Mouse (Mus musculus) neural tube, embryonic 14.5 days (tissue): ENCODE data around the gene Ctsd. TPM values are rescaled to one million over a fixed set of nuclear protein-coding genes. Genes with fewer than 3 reads are reported as not detected.

Experiments used
- ATAC-seq: fragments of 200-750 bp; cut with Nextera tagmentation; 2 replicates; pipeline ENCODE4 v1.8.0; 2017; ENCODE audit warnings: low read depth, mild to moderate bottlenecking, moderate TSS enrichment, moderate library complexity
- H3K27ac ChIP-seq: fragments of 300-500 bp; sonication (generic); 2 replicates; pipeline ENCODE4 v1.5.1; 2014; ENCODE audit warnings: low read depth, mild to moderate bottlenecking, control low read depth, low read length, moderate library complexity, mixed read lengths
- H3K27me3 ChIP-seq: fragments of 300-500 bp; sonication (generic); 2 replicates; pipeline ENCODE4 v1.6.1; 2014; ENCODE audit warnings: low read length; ENCODE audit not compliant: control insufficient read depth, insufficient read depth
- H3K36me3 ChIP-seq: fragments of 300-500 bp; sonication (generic); 2 replicates; pipeline ENCODE4 v1.6.1; 2014; ENCODE audit warnings: low read length, mixed read lengths; ENCODE audit not compliant: control insufficient read depth, insufficient read depth
- H3K4me1 ChIP-seq: fragments of 300-500 bp; sonication (generic); 2 replicates; pipeline ENCODE4 v1.6.1; 2014; ENCODE audit warnings: low read length; ENCODE audit not compliant: control insufficient read depth, insufficient read depth
- H3K4me2 ChIP-seq: fragments of 300-500 bp; sonication (generic); 2 replicates; pipeline ENCODE4 v1.6.1; 2014; ENCODE audit warnings: mild to moderate bottlenecking, low read depth, low read length, control low read depth
- H3K4me3 ChIP-seq: fragments of 300-500 bp; sonication (generic); 2 replicates; pipeline ENCODE4 v1.5.1; 2014; ENCODE audit warnings: low read depth, low read length, control low read depth, mixed read lengths
- H3K9ac ChIP-seq: fragments of 300-500 bp; sonication (generic); replicated peaks from 2 replicates; pipeline ENCODE4 v1.6.1; 2014; ENCODE audit warnings: low read depth, mild to moderate bottlenecking, control low read depth, low read length, mixed read lengths
- H3K9me3 ChIP-seq: fragments of 300-500 bp; sonication (generic); 2 replicates; pipeline ENCODE4 v1.6.1; 2016; ENCODE audit warnings: low read length; ENCODE audit not compliant: control insufficient read depth
- WGBS: fragments of 180-500 bp; shearing (Covaris S2); extraction: QIAGEN DNeasy Blood & Tissue Kit; methylation state at CpG from one replicate; pipeline ENCODE4 v1.1.7; 2014; 5-methylcytosine and 5-hydroxymethylcytosine counted together
- polyA plus RNA-seq: library from polyadenylated mRNA; unstranded; fragments of >200 nt; fragmentation: Nextera tagmentation; extraction: Ambion mirVana; gene quantifications from 2 replicates; pipeline ENCODE4 v1.2.1, GENCODE M21; 2014

The Ctsd gene
- polyA plus RNA-seq, 1 experiment from 2014 or later, result 250 TPM

GRCm38 (mm10) chr7:142394261-142395190 lies 6.7 kb upstream of the Ctsd start:
- no peaks in the 10 kb centered on the region for H3K9me3 ChIP-seq
- no peaks in the 10 kb centered on the region for H3K27me3 ChIP-seq
- no peak for ATAC-seq
- no peak overlapping the region for H3K4me2 ChIP-seq
- H3K9ac ChIP-seq, result no peak overlapping the region
- no peak overlapping the region for H3K27ac ChIP-seq
- no peaks in the 10 kb centered on the region for H3K4me1 ChIP-seq
- H3K36me3 ChIP-seq, result no peaks in the 10 kb centered on the region
- WGBS, result 76% methylated on average over 6 of the region's 6 CpGs
- no peak overlapping the region for H3K4me3 ChIP-seq

GRCm38 (mm10) chr7:142393191-142393590 lies 5.4 kb upstream of the Ctsd start:
- WGBS, result 41% methylated on average over 4 of the region's 4 CpGs
- ATAC-seq, result no peak
- H3K36me3 ChIP-seq, result no peaks in the 10 kb centered on the region

GRCm38 (mm10) chr7:142391609-142392008 lies 3.8 kb upstream of the Ctsd start:
- H3K36me3 ChIP-seq, result no peaks in the 10 kb centered on the region
- no peak overlapping the region for H3K9ac ChIP-seq
- H3K4me2 ChIP-seq, result no peak overlapping the region
- WGBS, result 56% methylated on average over 4 of the region's 4 CpGs
- H3K4me3 ChIP-seq, result no peak overlapping the region
- H3K27ac ChIP-seq, result no peak overlapping the region
- peaks cover 5% of the 10 kb centered on the region for H3K4me1 ChIP-seq
- ATAC-seq, result no peak
- no peaks in the 10 kb centered on the region for H3K9me3 ChIP-seq
- no peaks in the 10 kb centered on the region for H3K27me3 ChIP-seq

More at GRCm38 (mm10) chr7:142393191-142393590, 5.4 kb upstream of the Ctsd start:
- Histone ChIP-seq H3K4me2 (no peak overlapping the region), H3K27me3 (no peaks in the 10 kb centered on the region), H3K9me3 (no peaks in the 10 kb centered on the region), H3K4me3 (no peak overlapping the region), H3K27ac (no peak overlapping the region), H3K4me1 (no peaks in the 10 kb centered on the region), H3K9ac (no peak overlapping the region)

GRCm38 (mm10) chr7:142391108-142391507 lies 3.3 kb upstream of the Ctsd start:
- Histone ChIP-seq H3K4me1 (peaks cover 10% of the 10 kb centered on the region), H3K36me3 (no peaks in the 10 kb centered on the region), H3K4me2 (no peak overlapping the region), H3K9me3 (no peaks in the 10 kb centered on the region), H3K9ac (no peak overlapping the region), H3K27ac (no peak overlapping the region), H3K4me3 (no peak overlapping the region), H3K27me3 (no peaks in the 10 kb centered on the region)
- ATAC-seq, result no peak
- WGBS, result 86% methylated on average over 3 of the region's 3 CpGs

- no peak overlapping the region for H3K4me3 ChIP-seq
- no peak for ATAC-seq
- H3K9me3 ChIP-seq, result no peaks in the 10 kb centered on the region
- peaks cover 15% of the 10 kb centered on the region for H3K4me1 ChIP-seq
- no peak overlapping the region for H3K4me2 ChIP-seq
- no peaks in the 10 kb centered on the region for H3K36me3 ChIP-seq
- H3K9ac ChIP-seq, result no peak overlapping the region
- WGBS, result 89% methylated on average over 3 of the region's 3 CpGs
- H3K27me3 ChIP-seq, result no peaks in the 10 kb centered on the region
- no peak overlapping the region for H3K27ac ChIP-seq
These were observed 2.3 kb upstream of the Ctsd start for GRCm38 (mm10) chr7:142389961-142390650.

- Histone ChIP-seq H3K4me3 (no peak overlapping the region), H3K27me3 (no peaks in the 10 kb centered on the region), H3K9me3 (no peaks in the 10 kb centered on the region), H3K4me2 (no peak overlapping the region), H3K27ac (no peak overlapping the region), H3K9ac (no peak overlapping the region), H3K4me1 (peaks cover 15% of the 10 kb centered on the region), H3K36me3 (peaks cover 5% of the 10 kb centered on the region; the same call in 1 of the 2 replicates)
- ATAC-seq, result no peak
- WGBS, result 98% methylated on average over 2 of the region's 2 CpGs
These were observed 902 bp upstream of the Ctsd start for GRCm38 (mm10) chr7:142388740-142389139.

- H3K27ac ChIP-seq, result peak overlapping the region; percentile 57
- H3K9ac ChIP-seq, result peak overlapping the region; percentile 94; the same call in 1 of the 2 replicates
- WGBS, result 89% methylated on average over 1 of the region's 1 CpGs
- H3K4me3 ChIP-seq, result peak overlapping the region; percentile 82
- peaks cover 15% of the 10 kb centered on the region for H3K4me1 ChIP-seq
- ATAC-seq, result 0 out of 2 replicates have a peak, but pooled peaks have one; percentile 10
- H3K27me3 ChIP-seq, result no peaks in the 10 kb centered on the region
- peaks cover 10% of the 10 kb centered on the region for H3K36me3 ChIP-seq
- no peaks in the 10 kb centered on the region for H3K9me3 ChIP-seq
- H3K4me2 ChIP-seq, result peak overlapping the region; percentile 58
These were observed 360 bp upstream of the Ctsd start for GRCm38 (mm10) chr7:142388198-142388597.

GRCm38 (mm10) chr7:142386621-142387201 lies 1.1 kb downstream of the Ctsd start:
- no peak for ATAC-seq
- peak overlapping the region; percentile 94 for H3K9ac ChIP-seq
- H3K4me2 ChIP-seq, result peak overlapping the region; percentile 58
- peaks cover 23% of the 10 kb centered on the region for H3K36me3 ChIP-seq
- no peak overlapping the region; the same call in 1 of the 2 replicates for H3K27ac ChIP-seq
- no peaks in the 10 kb centered on the region for H3K9me3 ChIP-seq
- H3K4me1 ChIP-seq, result peaks cover 15% of the 10 kb centered on the region
- 60% methylated on average over 6 of the region's 6 CpGs for WGBS
- H3K27me3 ChIP-seq, result no peaks in the 10 kb centered on the region
- H3K4me3 ChIP-seq, result peak overlapping the region; percentile 82
